Mouse (Mus musculus): ENCODE results near the gene Laptm4a.
A peak's percentile ranks its signal among the peaks of the same experiment; 100 is the strongest.

Gene Laptm4a

DNA sequence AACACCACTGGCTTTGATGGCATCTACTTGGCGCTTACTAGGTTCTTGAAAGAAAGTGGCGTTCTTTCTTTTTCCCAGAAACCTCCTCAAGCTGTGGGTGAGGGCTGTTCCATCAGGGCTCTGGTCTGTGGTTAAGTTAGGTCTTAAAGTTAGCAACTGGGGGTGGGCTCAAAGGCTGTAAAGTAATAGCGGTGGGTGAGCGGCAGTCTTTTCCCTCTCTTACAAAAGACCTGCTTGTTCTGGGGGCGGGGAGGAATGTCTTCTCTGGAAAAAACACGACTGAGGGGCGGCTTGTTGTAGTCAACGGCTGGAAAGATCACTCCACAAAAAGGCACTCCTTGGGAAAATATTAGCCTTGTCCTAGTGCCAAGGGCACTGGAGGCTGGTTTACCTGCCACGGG is 32.7 kb downstream of the Laptm4a start:
- no peak for DNase-seq (ENCODE audit: low read depth, low spot score)

DNA sequence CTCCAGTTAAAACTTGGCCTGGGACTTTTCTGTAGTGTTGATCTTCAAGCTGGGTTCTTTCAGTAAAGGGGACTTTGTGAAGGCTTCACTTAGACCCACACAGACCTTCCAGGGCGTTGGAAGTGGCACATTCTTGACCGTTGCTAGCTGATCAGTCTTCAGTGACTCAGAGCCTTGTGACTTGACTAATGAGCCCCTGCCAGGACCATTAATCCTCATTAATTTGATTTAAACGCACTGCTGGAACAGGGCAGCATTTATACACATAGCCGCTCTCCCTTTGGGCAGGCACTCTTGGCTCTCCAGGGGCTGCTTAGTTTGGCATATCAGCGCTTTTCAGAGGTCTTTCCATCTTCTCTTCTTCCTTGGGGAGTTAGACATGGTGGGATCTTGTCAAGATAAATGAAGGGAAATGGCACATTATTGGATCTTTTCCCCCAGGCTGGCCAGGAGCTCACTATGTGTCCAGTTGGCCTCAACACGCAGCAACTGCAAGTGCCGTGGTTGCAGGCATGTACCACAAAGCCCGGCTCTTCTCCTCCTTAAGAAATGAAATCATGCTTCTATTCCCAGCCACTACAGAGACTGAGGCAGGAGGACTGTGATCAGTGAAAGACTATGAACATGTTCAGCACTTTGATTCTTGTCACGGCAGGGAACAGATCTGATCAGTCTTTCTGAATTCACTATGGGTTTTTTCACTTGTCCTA is 40.3 kb downstream of the Laptm4a start:
- no peak for DNase-seq (ENCODE audit: low read depth, low spot score)

DNA sequence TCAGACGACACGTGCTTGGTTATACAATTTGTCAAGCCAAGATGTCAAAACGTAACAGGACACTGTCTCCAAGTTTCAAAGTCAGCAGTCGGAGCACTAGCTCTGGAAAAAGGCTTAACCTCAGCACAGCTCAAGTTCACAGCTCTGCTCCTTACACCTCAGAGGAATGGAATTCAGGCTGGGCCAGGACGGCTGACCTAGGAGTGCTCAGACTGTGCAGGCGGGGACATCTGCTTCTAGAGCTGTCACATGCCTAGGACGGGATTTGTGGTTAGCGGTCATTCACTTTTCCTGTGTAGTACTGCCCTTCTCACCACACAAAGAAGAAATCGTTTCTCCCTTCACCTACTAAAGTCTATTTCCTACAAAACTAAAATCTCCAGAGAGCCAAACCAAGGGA is 48.4 kb downstream of the Laptm4a start:
- DNase-seq (ENCODE audit: low read depth, low spot score), result no peak

DNA sequence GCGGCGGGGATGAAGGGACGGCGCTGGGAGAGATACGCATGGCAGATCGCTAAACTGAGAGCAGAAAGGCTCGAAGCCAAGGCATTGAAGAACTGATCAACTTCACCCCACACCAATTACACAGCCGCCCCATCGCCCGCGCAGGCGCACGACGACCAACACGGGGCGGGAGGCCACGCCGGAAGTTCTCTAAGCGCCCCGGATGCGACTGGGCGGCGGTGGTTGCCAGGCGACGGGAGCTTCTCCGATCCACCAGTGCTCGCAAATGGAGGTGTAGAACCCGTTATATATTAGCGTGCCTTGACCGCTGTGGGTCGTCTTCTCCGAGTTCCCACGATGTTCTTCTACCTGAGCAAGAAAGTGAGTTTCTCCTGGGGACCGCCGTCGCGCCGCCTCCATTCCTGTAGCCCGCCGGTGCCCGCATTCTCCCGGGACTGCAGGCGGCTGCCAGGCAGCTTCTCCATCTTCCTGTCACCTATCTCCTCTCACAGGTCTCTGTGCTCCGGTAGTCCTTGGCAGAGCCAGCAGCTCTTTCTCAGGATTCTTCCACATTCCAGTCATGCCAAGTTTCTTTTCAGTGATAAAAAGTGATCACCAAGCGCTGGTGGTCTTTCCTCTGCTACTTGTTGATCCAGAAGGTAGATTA is 52.5 kb downstream of the Laptm4a start, which contains the start of gene Wdr35:
TSS of gene Wdr35 (plus strand) at position 73 of the 646 bp plus-strand sequence.
- DNase-seq (ENCODE audit: low read depth, low spot score), result peak; percentile 24

DNA sequence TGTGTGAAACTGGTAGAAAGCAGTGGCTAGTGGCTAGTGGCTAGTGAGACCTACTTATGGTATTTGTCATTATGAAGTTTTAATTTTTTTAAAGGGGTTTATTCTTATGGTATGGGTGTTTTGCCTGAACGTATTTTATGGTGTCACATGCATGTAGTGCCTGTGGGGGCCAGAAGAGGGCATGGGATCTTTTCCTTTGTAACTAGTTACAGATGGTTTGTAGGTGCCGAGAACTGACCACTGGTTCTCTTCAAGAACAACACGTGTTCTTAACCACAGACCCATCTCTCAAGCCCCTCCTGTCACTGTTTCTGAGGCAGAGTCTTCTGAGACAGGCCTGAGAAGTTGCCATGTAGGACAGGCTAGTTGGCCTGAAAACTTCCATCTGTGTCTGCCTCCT is 53.6 kb downstream of the Laptm4a start:
- no peak for DNase-seq (ENCODE audit: low read depth, low spot score)
